Mouse (Mus musculus) adrenal gland, adult 18-20 months (tissue): ENCODE measurements around the gene Acer2. TPM values are rescaled to one million over a fixed set of nuclear protein-coding genes. Genes with fewer than 3 reads are reported as not detected.

ENCODE experiments used
- DNase-seq, 2 experiments: peaks; one replicate each; pipeline ENCODE4 v3.0.0; 2021 to 2022; ENCODE audit warnings: low spot score in 2 of 2
- total RNA-seq, 2 experiments: library from RNA; stranded (reverse); gene quantifications; 1 replicate in 1 of 2; 2 replicates in 1 of 2; pipeline ENCODE4 v1.2.3; 2021

The Acer2 gene
- total RNA-seq, 2 experiments from 2014 or later, result 20.5 to 36.3 TPM

DNA sequence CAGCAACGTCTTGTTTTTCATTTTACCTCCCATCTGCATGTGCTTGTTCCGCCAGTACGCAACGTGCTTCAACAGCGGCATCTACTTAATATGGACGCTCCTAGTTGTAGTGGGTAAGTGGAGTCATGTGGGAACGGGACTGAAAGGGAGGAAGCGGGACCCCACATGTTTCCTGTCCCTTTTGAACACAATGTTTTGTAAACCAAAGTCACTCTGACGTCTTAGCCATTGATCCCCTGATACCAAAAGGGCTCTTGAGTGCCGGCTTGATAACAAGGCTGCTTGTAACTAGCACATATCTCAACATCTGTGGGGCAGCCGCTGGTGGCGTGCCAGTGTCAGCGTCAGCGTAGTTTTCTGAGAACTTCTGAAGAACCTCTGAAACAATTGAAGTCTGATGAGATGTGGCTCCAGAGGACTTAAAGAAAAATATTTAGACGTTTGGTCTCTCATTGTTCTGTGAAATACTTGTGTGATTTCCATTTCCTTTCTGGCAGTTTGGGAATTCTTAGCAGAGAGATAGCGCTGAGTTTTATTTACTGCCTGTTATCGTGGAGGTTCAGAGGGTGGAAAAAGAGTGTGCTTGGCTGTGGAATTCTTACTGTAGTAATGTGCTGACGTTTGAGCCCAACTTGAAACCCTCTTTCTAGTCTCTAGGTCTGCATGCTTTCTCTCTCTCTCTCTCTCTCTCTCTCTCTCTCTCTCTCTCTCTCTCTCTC, 12.1 kb downstream of the Acer2 start:
- DNase-seq, result peak; percentile 22 to 39

- no peak for DNase-seq
Measured at GRCm38 (mm10) chr4:86887879-86888278, 13.7 kb downstream of the Acer2 start.

DNA sequence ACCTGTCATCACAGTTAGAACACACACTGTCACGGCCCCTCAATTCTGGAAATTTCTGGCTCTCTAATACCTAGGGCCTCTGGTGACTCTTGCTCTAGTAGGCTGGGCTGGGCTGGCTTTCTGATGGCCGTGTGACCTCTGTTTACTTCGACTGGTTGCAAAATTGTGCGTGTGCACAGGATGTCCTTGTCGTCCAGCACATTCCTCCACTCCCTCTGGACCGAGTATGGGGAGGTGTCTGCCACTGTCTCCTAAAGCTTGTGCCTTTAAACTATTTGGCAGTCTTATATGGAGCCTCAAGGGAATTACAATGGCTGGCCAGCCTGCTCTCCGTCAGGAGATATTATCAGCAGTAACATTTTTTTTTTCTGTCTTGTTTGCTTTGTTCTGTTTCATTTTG, 23.2 kb downstream of the Acer2 start:
- DNase-seq, result peak; percentile 23 to 37

DNA sequence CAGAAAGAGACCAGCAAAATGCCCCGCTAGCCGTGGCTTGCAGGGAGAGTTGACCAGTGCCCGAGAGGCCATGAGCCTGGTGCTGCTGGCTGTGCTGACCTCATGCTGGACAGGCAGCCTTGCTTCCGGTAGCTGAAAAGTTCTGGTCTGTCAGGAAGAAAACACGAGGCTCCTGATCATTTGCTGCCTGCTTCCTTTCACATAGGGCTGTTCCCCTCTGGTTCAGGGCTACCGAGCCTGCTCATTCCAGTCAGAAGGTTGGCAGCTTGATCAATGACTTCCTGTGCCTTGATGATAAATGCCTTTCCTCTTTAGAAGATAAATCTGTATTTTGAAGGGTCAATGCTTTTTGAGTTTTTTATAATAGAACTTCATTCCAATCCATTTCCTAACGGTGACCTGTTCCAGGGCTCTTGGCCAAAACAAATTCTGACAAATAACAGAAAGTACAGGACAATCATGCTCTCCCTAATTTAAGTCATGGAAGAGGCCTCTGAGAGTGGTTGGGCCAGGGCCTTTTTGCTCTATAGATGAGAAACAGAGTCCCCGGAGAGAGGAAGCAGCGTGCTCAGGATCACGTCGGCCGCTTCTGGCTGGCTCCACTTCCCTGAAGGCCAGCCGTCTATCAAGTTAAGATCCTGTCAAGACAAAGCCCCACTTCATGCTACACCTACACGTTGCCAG, 24.7 kb downstream of the Acer2 start:
- peak; percentile 37 to 53 for DNase-seq

GRCm38 (mm10) chr4:86902351-86902750, 28.2 kb downstream of the Acer2 start:
- DNase-seq, result no peak

DNA sequence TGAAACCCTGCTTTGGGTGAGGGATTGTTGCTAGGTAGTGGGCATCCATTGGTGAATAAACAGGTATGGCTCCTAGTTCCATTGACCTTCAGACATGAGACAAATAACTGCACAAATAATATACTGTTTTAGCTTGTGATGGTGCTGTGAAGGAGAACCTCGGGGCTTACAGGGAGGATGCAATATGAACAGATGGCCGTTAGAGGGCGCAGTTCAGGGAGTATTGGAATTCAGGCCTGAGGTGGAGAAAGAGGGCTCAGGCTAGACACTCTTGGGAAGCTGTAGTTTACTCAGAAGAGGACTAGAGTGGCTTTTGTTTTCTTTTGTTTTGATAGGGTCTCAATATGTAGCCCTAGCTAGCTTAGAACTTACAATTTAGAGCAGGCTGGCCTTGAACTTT, 30.8 kb downstream of the Acer2 start:
- no peak for DNase-seq

DNA sequence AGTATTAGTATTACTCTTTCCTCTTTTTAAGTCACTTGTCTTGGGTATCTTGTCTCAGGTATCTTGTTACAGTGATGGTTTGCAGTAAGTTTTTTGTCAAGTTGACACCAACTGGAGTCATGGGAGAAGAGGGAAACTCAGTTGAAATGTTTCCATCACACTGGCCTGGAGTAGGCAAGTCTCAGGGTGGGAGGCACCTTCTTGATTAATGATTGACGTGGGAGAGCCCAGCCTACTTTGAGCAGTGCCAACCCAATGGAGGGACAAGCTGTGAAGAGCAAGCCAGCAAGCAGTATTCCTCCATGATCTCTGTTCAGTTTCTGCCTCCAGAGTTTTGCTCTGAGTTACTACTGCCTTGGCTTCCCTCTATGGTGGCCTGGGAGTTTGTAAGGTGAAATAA, 31.7 kb downstream of the Acer2 start:
- no peak for DNase-seq

DNA sequence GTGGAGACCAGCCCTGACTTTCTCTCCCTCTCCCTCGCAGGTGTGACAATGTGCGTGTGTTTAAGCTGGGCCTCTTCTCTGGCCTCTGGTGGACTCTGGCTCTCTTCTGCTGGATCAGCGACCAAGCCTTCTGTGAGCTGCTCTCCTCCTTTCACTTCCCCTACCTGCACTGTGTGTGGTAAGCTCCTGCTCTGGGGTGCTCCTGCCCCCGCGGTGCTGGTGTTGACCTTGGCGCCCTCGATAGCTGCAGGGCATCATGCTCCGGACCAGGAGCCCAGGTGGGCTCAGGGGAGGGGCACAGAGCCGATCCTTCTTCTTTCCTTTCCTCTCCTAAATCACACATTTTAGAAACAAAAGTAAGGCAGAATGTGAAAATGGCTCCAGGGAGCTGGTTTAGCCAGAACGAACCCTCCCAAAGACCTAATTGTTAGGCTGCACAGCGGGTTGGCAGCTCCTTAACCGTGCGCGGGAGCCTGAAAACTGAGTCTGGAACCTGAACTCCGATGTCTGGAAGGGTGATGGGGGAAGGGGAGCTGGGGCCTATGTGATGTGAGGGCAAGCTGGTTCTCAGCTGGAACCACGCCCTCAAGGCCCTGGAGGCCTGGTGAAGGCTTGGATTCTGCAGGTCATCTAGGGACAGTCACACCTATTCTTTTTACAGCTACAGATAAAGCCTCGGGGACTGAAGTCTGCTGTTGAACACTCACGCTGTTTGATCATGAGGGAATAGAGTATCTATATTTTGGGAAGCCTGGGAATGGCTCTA, 37.6 kb downstream of the Acer2 start:
- no peak for DNase-seq

- DNase-seq, result no peak
Measured at GRCm38 (mm10) chr4:86912757-86913156, 38.6 kb downstream of the Acer2 start.

- no peak for DNase-seq
Measured at GRCm38 (mm10) chr4:86916062-86916461, 41.9 kb downstream of the Acer2 start.

- no peak for DNase-seq
Measured at GRCm38 (mm10) chr4:86923476-86924055, 49.4 kb downstream of the Acer2 start.

DNA sequence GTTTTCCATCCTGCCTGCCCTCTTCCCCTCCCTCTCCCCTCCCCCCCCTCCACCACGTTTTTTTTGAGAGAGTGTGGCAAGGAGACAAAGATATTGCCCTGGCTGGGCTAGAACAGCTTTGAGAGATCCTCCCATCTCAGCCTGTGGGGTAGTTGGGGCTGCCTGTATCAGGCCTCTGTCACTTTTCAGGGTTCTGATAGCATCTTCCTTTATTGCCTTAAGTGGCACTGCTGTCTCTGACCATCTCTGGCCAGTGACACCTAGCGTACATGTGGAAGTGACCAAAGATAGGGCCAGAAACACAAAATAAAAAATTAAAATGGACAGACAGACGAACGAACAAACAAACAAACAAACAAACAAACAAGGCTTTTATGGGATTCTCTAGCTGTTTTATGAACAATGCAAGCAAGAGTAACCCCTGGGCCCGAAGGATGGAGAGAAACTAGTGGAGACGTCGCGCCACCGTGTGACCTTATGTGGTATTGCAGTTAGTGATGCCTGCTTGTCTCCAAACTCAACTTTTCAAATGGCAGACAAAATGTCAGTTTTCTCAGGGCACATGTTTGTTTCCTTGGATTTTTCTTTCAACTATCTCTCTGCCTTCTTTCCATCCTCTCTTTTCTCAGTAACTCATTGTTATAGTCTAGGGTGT, 50.7 kb downstream of the Acer2 start:
- peak; percentile 78 for DNase-seq

GRCm38 (mm10) chr4:86926997-86927396, 52.8 kb downstream of the Acer2 start:
- no peak for DNase-seq

DNA sequence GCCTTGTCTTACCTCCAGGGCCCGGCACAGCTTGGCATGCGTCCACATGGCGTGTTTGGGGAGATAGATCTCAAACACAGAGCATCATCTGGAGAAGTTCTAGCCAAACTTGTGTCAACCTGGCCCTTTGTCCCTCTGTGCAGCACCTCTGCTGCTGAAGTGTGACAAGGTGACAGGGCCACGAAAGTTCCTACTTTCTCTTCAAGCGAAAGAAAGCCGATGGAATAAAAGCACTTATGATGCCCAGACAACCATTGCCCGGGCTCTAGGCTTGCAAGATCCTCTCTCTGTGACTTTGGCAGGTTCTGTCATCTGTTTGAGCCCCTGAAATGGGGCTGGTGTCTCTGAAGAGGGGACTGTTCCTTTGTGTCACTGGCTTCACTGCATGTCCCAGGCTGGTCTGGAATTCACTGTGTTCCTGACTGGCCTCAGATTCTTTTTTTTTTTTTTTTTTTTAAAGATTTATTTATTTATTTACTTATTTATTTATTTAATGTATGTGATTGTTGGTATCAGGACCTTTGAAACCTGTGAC, 56.0 kb downstream of the Acer2 start:
- DNase-seq, result no peak

DNA sequence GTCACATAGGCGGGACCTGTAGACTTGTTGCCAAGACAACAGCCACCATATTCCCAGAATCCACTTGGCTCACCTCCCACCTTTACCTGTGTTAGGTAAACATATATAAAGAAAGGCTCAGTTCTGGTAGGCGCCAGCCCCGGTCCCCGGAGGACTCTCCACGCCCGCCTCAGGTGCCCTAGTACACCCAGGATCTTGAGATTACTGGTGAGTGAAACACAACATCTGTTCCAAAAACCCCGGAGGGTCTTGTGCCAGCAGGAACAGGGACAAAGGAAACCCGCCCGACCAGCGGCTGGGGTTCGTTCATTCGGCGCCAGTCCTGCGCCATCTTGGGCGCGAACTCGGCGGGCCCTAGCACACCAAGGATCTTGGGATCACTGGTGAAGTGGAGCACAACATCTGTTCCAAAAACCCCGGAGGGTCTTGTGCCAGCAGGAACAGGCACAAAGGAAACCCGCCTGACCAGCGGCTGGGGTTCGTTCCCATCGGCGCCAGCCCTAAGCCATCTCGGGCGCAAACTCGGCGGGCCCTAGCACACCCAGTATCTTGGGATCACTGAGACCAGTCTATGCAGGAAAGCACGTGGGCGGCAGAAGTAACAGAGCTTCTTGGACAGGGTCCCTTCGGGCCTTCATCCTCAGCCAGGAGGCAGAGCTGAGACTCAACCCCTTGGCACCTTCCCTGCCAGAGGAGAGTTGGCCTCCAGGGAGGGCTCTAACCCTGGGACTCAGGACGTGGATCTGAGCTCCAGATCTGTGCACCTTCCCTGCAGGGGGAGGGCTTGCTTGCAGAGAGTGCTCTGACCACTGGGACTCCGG, 56.6 kb downstream of the Acer2 start:
- no peak for DNase-seq

GRCm38 (mm10) chr4:86933026-86933425, 58.8 kb downstream of the Acer2 start:
- no peak for DNase-seq

DNA sequence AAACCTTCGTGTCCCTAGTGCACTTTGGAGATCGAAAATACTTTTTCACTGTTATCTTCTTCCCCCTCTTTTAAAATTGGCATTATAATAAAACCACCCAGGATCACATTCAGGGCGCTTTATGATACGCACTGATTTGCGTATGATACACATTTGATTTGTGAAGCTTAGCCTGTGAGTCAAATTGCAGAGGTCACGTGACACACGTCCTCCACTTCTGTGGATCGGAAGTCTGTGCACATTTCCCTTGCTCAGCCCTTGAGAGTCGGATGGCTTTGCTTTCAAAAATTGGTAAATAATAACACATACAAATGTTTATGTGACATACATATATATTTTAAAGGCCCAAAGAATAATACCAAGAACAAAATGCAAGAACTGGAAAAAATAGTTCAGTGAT, 62.0 kb downstream of the Acer2 start:
- no peak for DNase-seq

- DNase-seq, result no peak
Measured at GRCm38 (mm10) chr4:86936706-86937105, 62.5 kb downstream of the Acer2 start.

DNA sequence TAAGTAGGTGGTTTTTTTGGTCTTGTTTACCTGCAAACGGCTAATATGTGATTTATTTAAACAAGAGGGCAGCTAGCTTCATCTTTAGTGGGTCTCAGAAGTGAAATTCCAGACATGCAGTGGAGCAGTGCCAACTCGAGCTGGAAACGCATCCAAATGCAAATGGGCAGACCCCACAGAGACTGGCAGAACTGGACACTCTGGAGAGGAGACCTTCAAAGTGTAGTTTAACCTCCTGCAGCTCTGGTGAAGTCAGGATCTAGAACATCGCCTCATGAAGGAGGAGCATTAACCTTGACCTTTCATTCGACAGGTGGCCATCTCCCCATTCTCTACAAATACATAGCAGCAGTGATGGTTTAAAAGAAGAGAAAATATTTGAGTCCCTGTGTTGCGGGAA, 68.5 kb downstream of the Acer2 start:
- no peak for DNase-seq

DNA sequence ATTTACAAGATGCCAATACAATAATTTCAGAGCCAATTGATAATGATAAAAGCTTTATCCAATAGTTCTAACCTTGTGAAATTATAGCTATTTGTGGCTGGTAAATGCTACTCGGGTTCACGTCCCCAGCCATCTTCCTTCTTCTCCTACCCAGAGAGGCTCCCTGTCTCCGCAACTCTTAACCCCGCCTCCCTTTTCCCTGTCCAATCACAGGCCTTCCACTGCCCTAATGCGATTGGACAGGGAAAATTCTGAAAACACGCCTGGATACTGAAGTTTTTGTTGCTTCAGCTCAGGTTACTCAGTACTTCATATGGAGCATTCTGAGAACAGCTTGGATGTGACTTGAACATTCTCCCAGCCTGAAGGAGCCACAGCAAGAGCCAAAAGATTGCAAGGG, 69.1 kb downstream of the Acer2 start:
- no peak for DNase-seq
